Mouse (Mus musculus) heart, adult 9 months (tissue): ENCODE measurements around the gene Fam169b.

Experiments
- DNase-seq, 2 experiments: peaks; one replicate each; pipeline ENCODE4 v3.0.0; 2022; ENCODE audit warnings: low spot score in 2 of 2

The Fam169b gene

DNA sequence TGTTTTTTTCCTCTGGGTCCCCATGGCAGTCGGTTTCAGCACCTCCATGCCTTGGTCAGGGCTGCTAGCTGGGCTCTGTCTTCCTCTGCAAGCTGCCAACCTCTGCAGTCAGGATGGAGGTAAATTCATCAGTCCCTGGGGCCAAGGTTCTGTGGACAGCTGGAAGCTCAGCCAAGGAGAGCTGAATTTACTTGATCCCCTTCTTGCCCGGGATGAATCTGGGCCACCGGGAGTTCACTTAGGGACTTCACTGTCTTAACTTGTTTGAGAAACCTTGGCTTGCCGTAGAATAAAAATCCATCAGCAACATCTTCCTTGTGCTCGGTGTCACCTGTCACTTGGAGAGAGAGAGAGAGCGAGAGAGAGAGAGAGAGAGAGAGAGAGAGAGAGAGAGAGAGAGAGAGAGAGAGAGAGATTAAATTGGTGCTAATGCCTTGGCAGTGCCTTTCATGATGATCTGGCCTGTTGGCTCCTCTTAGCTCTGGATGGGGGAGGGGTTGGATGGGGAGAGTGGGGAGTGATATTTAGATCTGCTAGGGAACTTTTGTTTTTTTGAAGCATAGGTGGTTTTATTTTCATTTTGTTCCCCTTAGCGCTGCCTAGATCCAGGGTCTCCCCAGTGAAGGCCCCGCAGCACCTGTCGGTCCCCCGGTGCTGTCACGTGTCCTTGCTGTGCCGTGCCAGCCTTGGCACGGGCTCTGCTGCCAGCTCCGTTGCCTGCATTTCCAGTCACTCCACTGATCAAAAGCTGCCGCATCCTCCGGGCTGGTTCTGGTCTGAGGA lies 44.6 kb downstream of the Fam169b start:
- DNase-seq = no peak

DNA sequence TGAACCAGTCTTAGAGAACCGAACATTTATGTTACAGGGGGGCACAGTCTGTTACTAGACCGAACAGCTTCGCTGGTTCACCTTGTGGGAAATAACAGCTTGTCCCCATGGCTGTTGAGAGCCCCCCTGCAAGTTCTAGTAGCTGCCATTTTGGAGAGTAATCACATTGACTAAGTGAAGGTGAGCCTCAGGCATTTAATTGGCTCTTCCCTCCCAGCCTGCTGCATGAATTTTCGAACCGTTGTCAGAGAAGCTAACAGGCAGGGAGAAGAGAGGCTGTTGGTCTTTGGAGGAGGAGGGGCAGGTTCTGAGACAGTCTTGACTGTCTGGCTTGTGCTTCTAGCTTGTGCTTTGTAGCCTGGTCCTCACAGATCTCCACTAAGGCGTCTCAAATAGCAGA lies 45.3 kb downstream of the Fam169b start:
- DNase-seq = no peak

DNA sequence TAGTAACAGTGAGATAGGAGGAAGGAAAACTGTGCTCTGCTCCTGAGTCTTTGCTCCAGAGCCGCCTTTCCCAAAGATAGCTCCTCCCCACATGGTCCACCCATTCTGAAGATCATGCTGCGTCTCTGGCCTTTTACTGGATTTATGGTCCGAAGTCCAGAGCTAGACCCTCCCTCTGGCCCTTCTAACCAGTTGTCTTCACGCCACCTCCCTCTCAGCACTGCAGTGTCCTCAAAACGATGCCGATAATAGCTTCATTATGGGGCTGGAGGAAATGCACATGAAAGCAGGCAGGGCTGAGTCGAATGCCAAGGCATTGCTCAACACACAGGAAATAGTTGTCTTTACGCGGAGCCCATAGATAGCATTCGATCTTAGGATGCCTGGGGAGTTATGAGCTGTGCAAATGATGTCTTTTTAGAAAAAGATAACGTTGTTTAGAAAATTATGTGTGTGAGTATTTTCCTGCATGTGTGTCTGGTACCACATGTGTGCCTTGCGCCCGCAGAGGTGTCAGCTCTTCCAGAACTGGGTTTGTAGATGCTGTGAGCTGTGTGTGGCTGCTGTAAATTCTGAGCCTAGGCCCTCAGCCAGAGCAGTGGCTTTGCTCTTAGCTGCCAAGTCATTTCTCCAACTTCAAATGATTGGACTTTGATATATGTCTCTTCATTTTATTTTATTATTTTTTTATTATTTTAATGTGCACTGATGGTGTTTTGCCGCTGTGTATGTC lies 46.6 kb downstream of the Fam169b start:
- DNase-seq = peak; percentile 51 to 68

DNA sequence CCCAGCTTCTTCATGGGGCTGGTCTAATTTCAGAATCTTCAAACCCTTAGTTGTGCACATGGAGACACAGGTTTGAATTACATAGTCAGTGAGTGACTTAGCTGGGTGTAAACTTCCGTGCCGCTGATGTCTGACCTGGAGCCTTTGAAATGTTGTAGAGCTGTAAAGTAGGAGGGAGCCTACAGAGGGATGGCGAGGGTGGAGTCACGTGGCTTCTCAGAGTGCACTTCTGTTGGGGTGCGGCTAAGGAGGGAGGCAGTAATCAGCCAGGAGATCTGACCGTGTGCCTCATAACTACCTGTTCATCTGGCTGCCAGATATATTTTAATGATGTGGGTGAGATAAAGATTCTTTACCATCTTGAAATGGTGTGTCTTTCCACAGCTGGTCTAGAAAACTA lies 49.4 kb downstream of the Fam169b start:
- DNase-seq = no peak

DNA sequence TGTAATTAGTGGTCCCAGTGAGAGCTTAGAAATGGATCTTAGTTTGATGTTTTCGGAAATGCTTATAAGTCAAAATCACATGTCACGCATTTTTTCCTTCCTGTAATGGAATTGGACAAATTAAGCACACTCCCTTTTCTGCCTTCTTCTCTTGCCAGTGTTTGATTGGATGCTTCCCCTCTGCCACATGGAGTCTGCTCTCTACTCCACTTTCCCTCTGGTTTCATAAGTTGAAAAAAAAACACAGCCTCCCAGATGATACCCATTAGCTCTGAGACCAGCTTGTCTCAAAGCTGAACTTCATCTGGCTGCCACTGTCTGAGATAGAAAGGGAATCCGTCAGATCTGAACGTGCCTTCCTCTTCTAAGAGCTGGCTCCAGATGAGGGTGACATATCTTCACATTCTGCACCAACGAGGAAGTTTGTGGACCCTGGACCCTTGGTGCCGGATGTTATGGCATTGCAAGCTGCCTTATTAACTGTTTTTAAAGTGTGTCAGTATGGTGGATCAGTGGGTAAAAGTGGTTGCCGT lies 52.6 kb downstream of the Fam169b start:
- DNase-seq = no peak

DNA sequence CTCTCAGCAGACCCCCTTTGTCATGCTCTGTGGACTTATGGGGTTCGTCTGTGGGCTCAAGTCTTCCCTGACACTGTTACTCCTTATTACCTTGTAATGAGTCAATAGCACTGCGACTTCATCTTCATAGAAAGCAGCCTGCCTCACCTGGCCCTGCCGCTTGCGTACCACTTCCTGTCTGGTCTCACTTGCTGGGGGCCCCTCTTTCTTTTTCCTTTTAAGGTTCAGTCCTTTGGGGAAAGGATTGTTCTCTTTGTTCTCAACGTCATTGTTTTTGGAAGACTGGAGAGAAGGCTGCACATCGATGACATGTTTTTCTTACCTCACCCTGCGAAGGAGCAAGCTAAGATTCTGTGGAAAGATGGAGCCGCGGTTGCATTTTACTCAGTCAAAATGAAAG lies 55.4 kb downstream of the Fam169b start:
- DNase-seq = no peak

DNA sequence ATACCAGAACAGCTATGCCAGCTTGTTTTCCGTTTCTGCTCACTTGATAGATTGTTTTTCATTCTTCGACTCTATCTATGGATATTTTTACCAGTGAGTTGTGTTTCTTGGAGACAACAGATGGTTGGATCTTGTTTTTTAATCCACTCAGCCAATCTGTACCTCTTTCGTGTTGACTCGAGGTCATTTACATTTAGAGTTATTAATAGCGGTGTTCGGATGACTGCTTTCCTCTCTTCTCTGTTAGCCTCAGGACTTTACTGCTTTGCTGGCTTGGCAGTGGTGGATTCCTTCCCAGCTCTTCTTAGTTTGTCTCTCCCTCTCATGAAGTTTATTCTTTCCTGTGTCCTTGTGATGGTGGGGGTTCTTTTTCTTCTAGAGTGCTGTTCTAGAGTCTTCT lies 59.2 kb downstream of the Fam169b start:
- no peak for DNase-seq

DNA sequence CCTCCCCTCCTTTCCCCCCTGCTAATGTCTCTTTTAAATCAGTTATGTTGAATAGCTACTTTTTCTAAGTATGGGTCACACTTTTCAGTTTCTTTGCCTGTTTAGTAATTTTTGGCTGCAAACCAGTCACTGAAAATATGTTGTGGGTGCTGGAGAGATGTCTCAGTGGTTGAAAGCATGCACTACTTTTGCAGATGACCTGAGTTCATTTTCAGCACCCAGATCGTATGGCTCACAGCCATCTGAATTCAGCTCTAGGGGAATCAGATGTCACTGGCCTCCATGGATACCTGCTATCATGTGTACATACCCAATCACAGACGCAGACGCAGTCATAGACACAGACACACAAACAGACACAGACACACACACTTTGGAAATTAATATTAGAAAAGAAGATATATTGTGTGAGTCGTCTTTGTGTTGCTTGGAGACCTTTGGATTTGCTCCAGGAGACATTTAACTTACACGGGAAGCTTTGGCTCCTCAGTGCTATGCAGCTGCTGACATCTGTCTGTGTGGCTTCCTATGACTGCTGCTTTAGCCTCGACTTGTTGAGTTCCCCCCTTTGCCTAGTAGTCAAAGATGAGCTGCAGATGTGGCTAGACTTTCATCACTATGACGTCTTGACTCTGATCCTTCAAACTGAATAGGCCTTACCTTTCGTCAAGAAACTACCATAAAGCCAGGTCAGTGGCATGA lies 63.6 kb downstream of the Fam169b start:
- no peak for DNase-seq

DNA sequence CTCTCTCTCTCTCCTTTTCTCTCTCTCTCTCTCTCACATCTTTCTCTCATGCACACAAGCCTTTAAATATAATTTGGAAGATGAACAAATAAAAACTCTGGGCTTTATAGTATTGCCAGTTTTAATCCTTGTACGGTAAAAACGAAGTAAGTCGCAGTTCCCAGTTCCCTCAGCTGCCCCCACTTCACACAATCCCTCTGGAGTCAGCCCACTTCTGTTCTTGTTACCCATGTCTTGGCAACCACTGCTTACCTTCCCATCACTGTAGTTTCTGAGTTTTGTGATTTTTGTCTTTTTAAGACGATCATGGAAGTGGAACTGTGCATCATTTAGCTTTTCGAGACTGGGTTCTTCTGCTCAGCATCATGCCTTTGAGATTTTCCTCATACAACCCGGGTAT lies 65.0 kb downstream of the Fam169b start:
- DNase-seq = no peak

DNA sequence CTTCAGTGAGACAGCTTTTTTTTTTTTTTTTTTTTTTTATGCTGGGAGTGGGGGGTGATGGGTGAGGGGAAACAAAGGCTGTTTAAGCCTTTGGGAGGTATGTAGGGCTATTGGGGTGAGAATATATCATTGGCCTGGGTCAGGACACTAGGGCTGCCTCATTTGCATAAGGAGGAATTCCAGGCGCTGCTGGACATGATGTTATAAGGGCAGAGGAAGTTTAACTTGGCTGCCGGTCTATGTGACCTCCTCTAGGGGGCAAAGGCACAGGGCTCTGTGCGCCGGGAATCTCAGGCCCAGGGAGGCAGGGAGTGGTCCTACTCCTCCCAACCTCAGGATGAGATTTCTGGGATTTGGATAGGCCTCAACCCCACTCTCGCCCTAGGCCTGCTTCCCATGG lies 70.9 kb downstream of the Fam169b start:
- DNase-seq = no peak

DNA sequence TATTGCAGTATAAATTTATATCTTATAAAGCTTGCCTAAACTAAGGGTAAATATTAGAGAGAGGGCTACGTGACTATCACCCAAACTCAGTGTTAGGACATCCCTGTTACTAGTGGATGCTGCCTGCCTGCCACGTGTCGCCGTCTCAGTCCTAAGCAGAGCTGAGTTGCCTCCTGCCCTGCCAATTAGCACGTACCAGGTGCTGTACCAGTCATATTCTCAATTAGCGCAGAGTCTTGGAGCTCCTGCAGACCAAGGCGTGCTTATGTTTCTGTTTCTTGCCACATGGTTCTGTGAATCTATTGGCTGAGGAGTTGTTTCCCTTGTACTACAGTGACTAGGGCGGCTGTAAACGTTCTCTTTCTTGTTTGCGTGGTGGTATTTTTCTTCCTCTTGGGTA lies 72.3 kb downstream of the Fam169b start:
- DNase-seq = no peak

DNA sequence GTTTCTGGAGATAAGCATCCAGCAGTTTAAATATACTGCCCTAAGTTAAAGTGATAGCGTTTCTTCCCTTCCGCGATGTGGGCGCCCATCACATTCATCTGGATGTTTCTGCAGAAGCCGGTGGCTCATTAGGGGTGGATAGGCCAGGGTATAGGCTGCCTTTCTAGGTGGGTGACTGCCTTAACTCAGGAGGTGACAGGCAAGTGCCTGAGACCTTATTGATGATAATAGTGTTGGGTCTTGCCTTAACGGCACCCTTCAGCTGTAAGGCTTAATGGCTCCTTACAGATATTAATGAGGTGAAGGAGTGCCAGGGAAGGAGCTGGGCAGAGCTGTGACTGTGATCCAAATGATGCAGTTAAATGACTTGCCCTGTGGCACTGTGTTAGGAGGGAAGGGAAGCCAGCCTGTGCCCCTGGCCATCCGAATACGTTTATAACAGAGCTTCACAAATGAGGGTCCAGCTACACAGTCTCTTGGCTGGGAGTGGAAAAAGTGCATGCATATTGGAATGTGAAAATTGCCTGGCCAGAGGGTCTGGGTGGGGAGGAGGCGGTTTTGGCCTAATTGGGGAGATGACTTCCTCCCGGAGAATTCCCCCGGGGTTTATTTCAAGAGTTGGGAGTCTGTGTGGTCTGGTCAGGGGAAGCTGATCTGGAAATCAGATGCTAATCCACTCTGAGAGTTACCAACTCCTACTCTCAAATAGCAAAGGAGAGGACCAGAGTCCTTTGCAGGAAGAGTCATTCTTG lies 81.9 kb downstream of the Fam169b start:
- no peak for DNase-seq

DNA sequence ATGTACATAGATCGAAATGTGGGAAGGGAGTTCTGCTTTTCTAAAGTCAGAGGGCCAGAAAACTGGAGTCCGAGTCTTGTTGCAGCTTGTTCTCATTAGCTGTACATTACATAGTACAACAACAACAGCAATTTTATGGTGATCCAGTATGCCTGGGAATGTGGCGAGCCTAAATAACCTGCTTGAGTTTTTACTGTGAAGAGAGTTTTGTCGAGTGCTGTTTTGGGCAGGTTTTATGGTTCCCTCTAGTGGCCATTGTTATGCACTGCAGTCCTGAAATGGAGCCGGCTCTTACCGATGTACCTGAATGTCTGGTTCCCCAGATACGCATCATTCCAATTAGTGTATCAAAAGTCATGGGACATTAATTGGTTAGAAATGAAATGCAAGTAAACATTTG lies 83.8 kb downstream of the Fam169b start:
- peak; percentile 16 to 46 for DNase-seq

DNA sequence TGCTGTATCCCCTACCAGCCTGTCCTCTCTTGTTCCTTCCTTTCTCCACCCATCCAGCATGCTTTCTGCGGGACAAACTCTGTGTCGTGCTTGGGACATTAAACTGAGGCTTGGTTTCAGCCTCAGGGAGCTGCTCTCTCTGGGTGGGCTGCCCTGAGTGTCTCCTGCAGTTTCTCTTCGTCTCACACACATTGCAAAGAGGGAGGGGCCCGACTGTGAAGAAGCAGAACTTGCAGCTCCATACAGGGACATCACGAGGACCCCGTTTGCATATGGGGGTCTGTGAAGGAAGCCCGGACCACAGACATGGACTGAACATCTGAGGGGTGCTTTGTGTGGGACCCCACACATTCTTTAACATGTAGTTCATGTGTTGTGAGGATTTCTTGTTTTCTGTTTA lies 89.0 kb downstream of the Fam169b start:
- no peak for DNase-seq

DNA sequence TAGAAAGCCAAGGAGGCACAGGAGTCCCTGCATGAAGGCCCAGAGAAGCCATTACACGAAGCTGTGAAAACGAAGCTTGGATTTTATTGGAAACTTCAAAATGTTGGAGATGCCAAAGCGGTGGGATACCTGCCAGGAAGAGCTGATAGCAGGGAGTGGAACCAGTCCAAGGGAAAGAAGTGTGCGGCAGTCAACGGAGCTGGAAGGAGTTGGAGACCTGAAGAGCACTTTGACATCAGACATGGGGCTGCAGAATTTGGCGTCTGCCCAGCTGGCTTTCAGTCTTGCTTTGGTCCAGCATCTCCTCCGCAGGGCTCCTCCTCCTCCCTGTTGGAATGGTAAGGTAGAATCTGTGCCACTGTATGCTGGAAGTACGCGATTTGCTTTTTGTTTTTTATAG lies 92.1 kb downstream of the Fam169b start:
- peak in 1 of 2 experiments; percentile 21 for DNase-seq

DNA sequence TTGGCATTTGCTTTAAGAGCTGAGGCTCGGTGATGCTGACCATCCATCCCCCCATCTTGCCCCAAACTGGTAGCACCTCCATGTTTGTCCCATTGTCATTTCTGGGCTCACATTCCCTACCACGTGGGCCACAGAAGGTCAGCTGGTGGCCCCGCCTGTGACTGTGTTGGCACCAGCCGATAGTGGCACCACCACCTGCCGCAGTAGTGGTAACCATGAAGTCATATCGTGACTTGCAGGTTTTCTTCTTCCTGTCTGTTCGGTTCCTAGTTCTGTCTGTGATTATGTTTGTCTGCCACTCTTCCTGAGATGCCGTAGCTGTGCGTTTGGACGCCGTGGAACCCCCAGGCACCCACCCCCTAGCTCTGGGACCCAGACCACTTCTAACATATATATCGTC lies 95.3 kb downstream of the Fam169b start:
- DNase-seq = no peak

DNA sequence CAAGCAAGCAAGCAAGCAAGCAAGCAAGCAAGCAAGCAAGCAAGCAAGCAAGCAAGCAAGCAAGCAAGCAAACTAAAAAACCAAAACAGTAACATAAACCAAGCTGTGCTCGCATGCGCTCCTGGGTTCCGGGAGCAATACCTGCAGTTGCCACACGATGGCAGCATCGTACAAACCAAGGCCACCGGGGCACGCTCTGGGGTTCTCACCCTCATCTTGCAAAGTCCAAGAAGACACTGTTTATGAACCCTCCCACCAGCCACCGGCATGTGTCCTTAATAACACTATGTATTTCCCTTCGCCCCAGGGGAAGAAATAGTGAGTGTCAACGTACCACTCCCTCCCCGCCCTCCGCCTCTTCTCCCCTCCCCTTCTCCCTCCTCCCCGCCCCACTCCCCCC lies 96.1 kb downstream of the Fam169b start:
- peak; percentile 16 to 34 for DNase-seq

DNA sequence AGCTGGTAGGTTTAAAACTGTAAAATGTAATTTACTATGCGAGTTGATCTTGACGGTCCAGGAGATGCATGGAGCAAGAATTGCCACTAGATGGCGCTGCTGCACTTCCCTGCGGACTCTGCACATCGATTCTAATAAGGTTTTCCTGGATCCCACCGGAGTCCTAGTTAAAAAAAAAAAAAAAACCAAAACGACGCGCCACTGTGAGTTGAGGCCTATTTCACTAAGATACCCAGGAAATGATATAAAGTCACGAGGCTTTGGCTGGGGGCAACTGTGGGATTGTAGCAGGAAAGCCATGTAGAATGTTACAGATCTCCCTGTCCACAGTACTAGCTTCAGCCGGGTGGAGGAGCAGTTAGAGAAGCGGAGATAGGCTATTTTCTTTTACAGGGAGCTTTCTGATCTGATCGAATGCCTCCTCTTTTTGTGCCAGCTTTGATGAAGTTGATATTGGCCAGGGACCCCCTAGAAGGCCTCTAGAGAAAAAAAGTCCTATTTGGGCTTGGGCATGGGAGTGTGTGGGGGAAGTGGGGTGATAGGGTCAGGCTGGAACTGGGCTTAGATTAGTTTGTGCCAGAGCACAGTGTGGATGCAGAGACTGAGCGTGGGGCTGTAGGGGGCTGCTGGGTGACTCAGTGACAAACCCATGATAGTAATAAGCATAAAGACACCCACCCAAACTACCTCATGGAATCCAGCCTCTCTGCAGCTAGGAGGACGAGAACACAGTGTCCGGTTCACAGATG lies 100.6 kb downstream of the Fam169b start:
- peak in 1 of 2 experiments; percentile 26 for DNase-seq

DNA sequence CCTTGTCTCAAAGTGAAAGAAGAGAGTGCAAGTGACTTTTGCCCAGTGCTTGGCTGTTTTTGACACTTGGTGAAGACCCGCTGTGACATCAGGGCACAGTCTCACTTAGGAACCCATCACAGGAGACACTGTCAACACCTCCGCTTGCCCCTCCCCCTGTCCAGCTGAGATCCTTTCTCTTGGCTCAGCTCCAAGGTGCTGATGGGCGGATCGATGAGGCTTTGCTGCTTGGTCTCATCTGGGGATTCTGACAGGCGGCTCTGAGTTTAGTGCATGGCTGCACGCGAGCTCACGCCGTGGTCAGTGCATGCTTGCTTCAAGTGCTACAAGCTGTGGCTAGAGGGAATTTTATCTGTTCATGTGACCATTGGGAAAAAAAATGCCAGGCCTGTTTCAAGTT lies 108.5 kb downstream of the Fam169b start:
- DNase-seq = no peak

DNA sequence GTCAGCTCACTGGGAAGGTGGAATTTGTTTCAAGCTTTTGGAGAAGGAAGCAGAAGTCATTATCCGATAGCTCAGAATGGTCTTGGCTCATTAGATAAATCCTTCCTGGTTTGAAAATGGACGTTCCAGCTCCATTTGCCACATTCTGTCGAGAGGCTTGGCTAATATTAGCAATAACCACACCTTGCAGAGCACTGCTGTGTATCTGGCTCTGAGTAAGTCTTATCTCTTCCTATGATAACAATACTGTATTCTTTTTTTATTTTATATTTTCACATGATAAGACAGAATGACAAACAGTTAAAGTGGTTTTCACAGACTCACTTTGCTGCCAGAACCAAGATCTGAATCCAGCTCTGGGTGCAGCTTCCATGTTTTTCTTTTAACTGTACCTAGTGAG lies 113.1 kb downstream of the Fam169b start:
- DNase-seq = no peak

DNA sequence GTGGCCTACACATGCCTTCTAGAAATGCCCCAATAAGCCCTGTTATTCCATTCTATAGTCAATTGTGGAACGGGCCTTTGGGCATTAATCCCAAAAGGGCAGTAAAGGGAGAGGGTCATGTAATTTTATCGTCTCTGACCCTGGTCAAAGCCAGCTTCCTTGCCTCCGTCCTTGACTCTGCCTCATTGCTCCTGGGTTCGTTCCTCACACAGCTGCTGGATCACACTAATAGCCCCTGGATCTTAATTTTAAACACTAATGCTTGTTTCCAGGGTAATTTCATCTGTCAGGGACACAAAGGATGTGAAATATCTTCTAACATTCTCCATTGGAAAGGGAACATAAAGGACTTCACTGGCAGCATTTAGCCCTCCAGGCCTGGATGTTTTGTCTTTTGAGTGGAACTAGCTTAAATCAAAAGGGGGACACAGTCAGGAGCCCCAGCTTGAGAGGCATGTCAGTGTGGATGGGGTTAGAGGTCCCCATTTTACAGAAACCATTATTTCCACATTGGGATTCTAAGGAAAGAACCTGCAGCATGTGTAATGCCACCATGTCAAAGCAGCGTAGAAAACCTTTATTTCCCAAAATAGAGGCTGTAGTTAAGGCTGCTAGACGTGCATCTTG lies 122.2 kb downstream of the Fam169b start:
- no peak for DNase-seq
